Mouse (Mus musculus): Measurements from ENCODE around the gene Pmp22. TPM values are rescaled to one million over a fixed set of nuclear protein-coding genes. Genes with fewer than 3 reads are reported as not detected.
A peak's percentile ranks its signal among the peaks of the same experiment; 100 is the strongest.

Pmp22 gene
- total and polyA plus RNA-seq, 2 experiments = 1.8 to 3.3 TPM

GRCm38 (mm10) chr11:63163986-63164682, 35.4 kb downstream of the Pmp22 start:
- H3K9ac ChIP-seq (ENCODE audit: low read depth, low read length) = no peak overlapping the region
- H3K27ac ChIP-seq (replicated peaks; ENCODE audit: insufficient read depth, low read depth, low read length) = no peak overlapping the region

DNA sequence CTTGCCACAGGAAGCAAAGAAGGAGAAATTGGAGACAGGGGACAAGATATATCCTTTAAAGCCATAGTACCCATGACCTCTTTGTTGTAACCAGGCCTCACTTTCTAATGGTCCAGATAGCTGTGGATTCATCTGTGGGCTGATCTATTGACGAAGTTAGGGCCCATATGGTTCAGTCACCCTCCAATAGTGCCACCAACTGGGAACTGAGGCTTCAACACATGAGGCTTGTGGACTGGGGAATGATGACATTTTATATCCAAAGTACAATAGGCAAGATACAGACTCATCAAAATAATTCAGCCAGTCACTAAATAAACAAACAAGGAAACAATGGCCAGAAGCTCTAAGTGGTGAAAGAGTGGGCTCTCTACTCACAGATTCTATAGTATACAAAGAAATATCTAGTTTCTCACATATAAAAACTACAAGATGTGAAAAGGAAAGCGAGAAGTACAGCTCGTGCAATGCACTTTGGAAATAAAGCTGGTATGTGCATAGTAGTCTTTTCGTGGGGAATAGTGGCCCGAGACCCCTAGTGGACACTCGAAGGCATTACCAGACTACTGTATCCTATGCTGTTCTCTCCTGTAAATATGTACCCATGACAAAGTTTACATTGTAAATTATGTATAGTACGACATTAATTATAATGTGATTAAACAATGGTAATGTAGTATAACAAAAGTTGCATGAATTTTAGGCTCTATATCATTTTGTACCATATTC, 36.1 kb downstream of the Pmp22 start:
- no peak for DNase-seq (ENCODE audit: extremely low read depth, low read depth, low spot score)
- Histone ChIP-seq H3K4me1 (ENCODE audit: control insufficient read depth, insufficient read depth, low read length) (no peaks in the 10 kb centered on the region), H3K27ac (replicated peaks; ENCODE audit: insufficient read depth, low read depth, low read length) (no peak overlapping the region), H3K79me2 (ENCODE audit: control insufficient read depth, insufficient read depth, low read length) (no peaks in the 10 kb centered on the region), H3K4me3 (ENCODE audit: insufficient read depth, low read depth, low read length) (no peak overlapping the region), H3K27me3 (ENCODE audit: control insufficient read depth, insufficient read depth, low read length) (no peaks in the 10 kb centered on the region), H3K9ac (ENCODE audit: low read depth, low read length) (no peak overlapping the region), H3K36me3 (ENCODE audit: control insufficient read depth, insufficient read depth, low read length) (no peaks in the 10 kb centered on the region)
- no peak for TF ChIP-seq POLR2A (IDR thresholded peaks at IDR 0.05; ENCODE audit: extremely low read depth, insufficient read depth, low read length)
- TF ChIP-seq CTCF (IDR thresholded peaks at IDR 0.05; ENCODE audit: low read depth, low read length) = peak; percentile 59
- 49% methylated on average over 7 of the region's 7 CpGs for WGBS

More at GRCm38 (mm10) chr11:63163986-63164682, 35.4 kb downstream of the Pmp22 start:
- H3K36me3 ChIP-seq (ENCODE audit: control insufficient read depth, insufficient read depth, low read length) = no peaks in the 10 kb centered on the region
- H3K79me2 ChIP-seq (ENCODE audit: control insufficient read depth, insufficient read depth, low read length) = no peaks in the 10 kb centered on the region
- H3K4me1 ChIP-seq (ENCODE audit: control insufficient read depth, insufficient read depth, low read length) = no peaks in the 10 kb centered on the region
- DNase-seq (ENCODE audit: extremely low read depth, low read depth, low spot score) = no peak
- H3K4me3 ChIP-seq (ENCODE audit: insufficient read depth, low read depth, low read length) = no peak overlapping the region
- no peaks in the 10 kb centered on the region for H3K27me3 ChIP-seq (ENCODE audit: control insufficient read depth, insufficient read depth, low read length)
- TF ChIP-seq POLR2A (IDR thresholded peaks at IDR 0.05; ENCODE audit: extremely low read depth, insufficient read depth, low read length) (no peak), CTCF (IDR thresholded peaks at IDR 0.05; ENCODE audit: low read depth, low read length) (no peak)
- 85% methylated on average over 6 of the region's 6 CpGs for WGBS

- Histone ChIP-seq H3K27ac (replicated peaks; ENCODE audit: insufficient read depth, low read depth, low read length) (no peak overlapping the region), H3K4me1 (ENCODE audit: control insufficient read depth, insufficient read depth, low read length) (no peaks in the 10 kb centered on the region), H3K27me3 (ENCODE audit: control insufficient read depth, insufficient read depth, low read length) (no peaks in the 10 kb centered on the region), H3K4me3 (ENCODE audit: insufficient read depth, low read depth, low read length) (no peak overlapping the region), H3K79me2 (ENCODE audit: control insufficient read depth, insufficient read depth, low read length) (no peaks in the 10 kb centered on the region), H3K36me3 (ENCODE audit: control insufficient read depth, insufficient read depth, low read length) (no peaks in the 10 kb centered on the region), H3K9ac (ENCODE audit: low read depth, low read length) (no peak overlapping the region)
- no peak for TF ChIP-seq CTCF (IDR thresholded peaks at IDR 0.05; ENCODE audit: low read depth, low read length)
- TF ChIP-seq POLR2A (IDR thresholded peaks at IDR 0.05; ENCODE audit: extremely low read depth, insufficient read depth, low read length) = no peak
- 66% methylated on average over 4 of the region's 4 CpGs for WGBS
- DNase-seq (ENCODE audit: extremely low read depth, low read depth, low spot score) = no peak
These were observed 39.0 kb downstream of the Pmp22 start for GRCm38 (mm10) chr11:63167826-63168225.

DNA sequence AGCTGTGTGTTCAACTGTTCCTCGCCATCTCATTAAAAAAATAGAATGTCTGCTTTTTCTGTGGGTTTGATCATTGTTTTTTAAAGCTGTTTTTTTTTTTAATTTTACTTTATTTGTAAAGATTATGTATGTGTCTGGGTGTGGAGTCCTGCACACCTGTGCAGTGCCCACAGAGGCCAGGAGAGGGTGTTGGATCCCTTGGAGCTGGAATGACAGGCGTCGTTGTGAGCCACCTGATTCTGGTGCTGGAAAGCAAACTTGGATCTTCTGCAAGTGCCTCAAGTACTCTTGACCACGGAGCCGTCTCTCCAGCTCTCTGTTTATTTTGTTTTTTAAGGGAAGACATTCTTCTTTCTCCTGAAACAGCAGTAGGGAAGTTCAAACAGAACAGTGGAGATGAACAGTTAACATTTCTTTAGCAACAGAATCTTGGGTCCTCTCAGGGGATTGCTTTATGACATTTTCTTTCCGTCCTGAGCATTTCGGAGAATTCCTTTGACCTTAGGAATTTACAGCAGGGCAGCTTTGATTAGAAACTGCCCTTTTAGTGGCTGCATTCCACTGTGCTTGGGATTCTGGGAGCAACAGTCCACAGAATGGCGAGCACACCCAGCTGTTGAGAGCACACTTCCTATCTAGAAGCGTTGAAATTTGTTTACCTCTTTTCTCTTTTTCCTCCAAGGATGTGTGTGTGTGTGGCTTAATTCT, 39.9 kb downstream of the Pmp22 start:
- Histone ChIP-seq H3K9ac (ENCODE audit: low read depth, low read length) (no peak overlapping the region), H3K4me3 (ENCODE audit: insufficient read depth, low read depth, low read length) (no peak overlapping the region), H3K36me3 (ENCODE audit: control insufficient read depth, insufficient read depth, low read length) (no peaks in the 10 kb centered on the region), H3K4me1 (ENCODE audit: control insufficient read depth, insufficient read depth, low read length) (no peaks in the 10 kb centered on the region), H3K27me3 (ENCODE audit: control insufficient read depth, insufficient read depth, low read length) (no peaks in the 10 kb centered on the region), H3K79me2 (ENCODE audit: control insufficient read depth, insufficient read depth, low read length) (no peaks in the 10 kb centered on the region), H3K27ac (replicated peaks; ENCODE audit: insufficient read depth, low read depth, low read length) (no peak overlapping the region)
- TF ChIP-seq CTCF (IDR thresholded peaks at IDR 0.05; ENCODE audit: low read depth, low read length) (no peak), POLR2A (IDR thresholded peaks at IDR 0.05; ENCODE audit: extremely low read depth, insufficient read depth, low read length) (no peak)
- no peak for DNase-seq (ENCODE audit: extremely low read depth, low read depth, low spot score)
- WGBS = 37% methylated on average over 9 of the region's 9 CpGs

- Histone ChIP-seq H3K9ac (ENCODE audit: low read depth, low read length) (no peak overlapping the region), H3K79me2 (ENCODE audit: control insufficient read depth, insufficient read depth, low read length) (no peaks in the 10 kb centered on the region), H3K36me3 (ENCODE audit: control insufficient read depth, insufficient read depth, low read length) (no peaks in the 10 kb centered on the region), H3K27ac (replicated peaks; ENCODE audit: insufficient read depth, low read depth, low read length) (no peak overlapping the region), H3K27me3 (ENCODE audit: control insufficient read depth, insufficient read depth, low read length) (no peaks in the 10 kb centered on the region), H3K4me3 (ENCODE audit: insufficient read depth, low read depth, low read length) (no peak overlapping the region), H3K4me1 (ENCODE audit: control insufficient read depth, insufficient read depth, low read length) (no peaks in the 10 kb centered on the region)
- TF ChIP-seq POLR2A (IDR thresholded peaks at IDR 0.05; ENCODE audit: extremely low read depth, insufficient read depth, low read length) (no peak), CTCF (IDR thresholded peaks at IDR 0.05; ENCODE audit: low read depth, low read length) (no peak)
- WGBS = 17% methylated on average over 1 of the region's 1 CpGs
- no peak for DNase-seq (ENCODE audit: extremely low read depth, low read depth, low spot score)
These were observed 43.2 kb downstream of the Pmp22 start for GRCm38 (mm10) chr11:63171977-63172376.
